Mouse (Mus musculus): ENCODE data around the gene Hmcn1. TPM values are rescaled to one million over a fixed set of nuclear protein-coding genes. Genes with fewer than 3 reads are reported as not detected.

The Hmcn1 gene
- polyA plus RNA-seq, 1 experiment: 2.6 TPM

- no peak overlapping the region for H3K27ac ChIP-seq (ENCODE audit: insufficient read depth, low read depth, low read length)
- no peak overlapping the region for H3K4me3 ChIP-seq (ENCODE audit: low read depth, low read length)
- no peaks in the 10 kb centered on the region for H3K36me3 ChIP-seq (ENCODE audit: control insufficient read depth, insufficient read depth, low read length)
- H3K27me3 ChIP-seq (ENCODE audit: control insufficient read depth, insufficient read depth, low read length): no peaks in the 10 kb centered on the region
- no peaks in the 10 kb centered on the region for H3K4me1 ChIP-seq (ENCODE audit: control insufficient read depth, insufficient read depth, insufficient read length, low read length)
- TF ChIP-seq CTCF (IDR thresholded peaks at IDR 0.05; ENCODE audit: extremely low read depth, insufficient read length, insufficient replicate concordance, low read depth, low read length) (peak; percentile 64; the same call in 1 of the 2 replicates), POLR2A (IDR thresholded peaks at IDR 0.05; ENCODE audit: low read depth, low read length) (no peak)
- 29% methylated on average over 7 of the region's 7 CpGs for WGBS
Measured at GRCm38 (mm10) chr1:151011056-151011455, 17.8 kb upstream of the Hmcn1 start.

GRCm38 (mm10) chr1:151009115-151009797 is 16.0 kb upstream of the Hmcn1 start:
- Histone ChIP-seq H3K36me3 (ENCODE audit: control insufficient read depth, insufficient read depth, low read length) (no peaks in the 10 kb centered on the region), H3K4me3 (ENCODE audit: low read depth, low read length) (no peak overlapping the region), H3K27ac (ENCODE audit: insufficient read depth, low read depth, low read length) (no peak overlapping the region), H3K27me3 (ENCODE audit: control insufficient read depth, insufficient read depth, low read length) (no peaks in the 10 kb centered on the region), H3K4me1 (ENCODE audit: control insufficient read depth, insufficient read depth, insufficient read length, low read length) (no peaks in the 10 kb centered on the region)
- TF ChIP-seq POLR2A (IDR thresholded peaks at IDR 0.05; ENCODE audit: low read depth, low read length) (no peak), CTCF (IDR thresholded peaks at IDR 0.05; ENCODE audit: extremely low read depth, insufficient read length, insufficient replicate concordance, low read depth, low read length) (no peak)
- WGBS: 24% methylated on average over 6 of the region's 6 CpGs

GRCm38 (mm10) chr1:151007747-151008146 is 14.5 kb upstream of the Hmcn1 start:
- no peak overlapping the region for H3K27ac ChIP-seq (ENCODE audit: insufficient read depth, low read depth, low read length)
- WGBS: 73% methylated on average over 4 of the region's 4 CpGs
- H3K4me3 ChIP-seq (ENCODE audit: low read depth, low read length): no peak overlapping the region
- no peaks in the 10 kb centered on the region for H3K36me3 ChIP-seq (ENCODE audit: control insufficient read depth, insufficient read depth, low read length)
- H3K27me3 ChIP-seq (ENCODE audit: control insufficient read depth, insufficient read depth, low read length): no peaks in the 10 kb centered on the region
- H3K4me1 ChIP-seq (ENCODE audit: control insufficient read depth, insufficient read depth, insufficient read length, low read length): no peaks in the 10 kb centered on the region
- no peak for TF ChIP-seq CTCF (IDR thresholded peaks at IDR 0.05; ENCODE audit: extremely low read depth, insufficient read length, insufficient replicate concordance, low read depth, low read length)
- no peak for TF ChIP-seq POLR2A (IDR thresholded peaks at IDR 0.05; ENCODE audit: low read depth, low read length)

- WGBS: 59% methylated on average over 5 of the region's 5 CpGs
- no peak for TF ChIP-seq POLR2A (IDR thresholded peaks at IDR 0.05; ENCODE audit: low read depth, low read length)
- no peak for TF ChIP-seq CTCF (IDR thresholded peaks at IDR 0.05; ENCODE audit: extremely low read depth, insufficient read length, insufficient replicate concordance, low read depth, low read length)
- no peaks in the 10 kb centered on the region; the same call in 1 of the 2 replicates for H3K4me1 ChIP-seq (ENCODE audit: control insufficient read depth, insufficient read depth, insufficient read length, low read length)
Measured at GRCm38 (mm10) chr1:151004007-151004406, 10.8 kb upstream of the Hmcn1 start.

GRCm38 (mm10) chr1:151001868-151002428 is 8.7 kb upstream of the Hmcn1 start:
- Histone ChIP-seq H3K4me1 (ENCODE audit: control insufficient read depth, insufficient read depth, insufficient read length, low read length) (no peaks in the 10 kb centered on the region; the same call in 1 of the 2 replicates), H3K27me3 (ENCODE audit: control insufficient read depth, insufficient read depth, low read length) (no peaks in the 10 kb centered on the region), H3K4me3 (ENCODE audit: low read depth, low read length) (no peak overlapping the region), H3K27ac (ENCODE audit: insufficient read depth, low read depth, low read length) (0 out of 2 replicates have a peak overlapping the region, but pooled peaks have one; percentile 31), H3K36me3 (ENCODE audit: control insufficient read depth, insufficient read depth, low read length) (no peaks in the 10 kb centered on the region)
- 55% methylated on average over 8 of the region's 8 CpGs for WGBS
- no peak for TF ChIP-seq CTCF (IDR thresholded peaks at IDR 0.05; ENCODE audit: extremely low read depth, insufficient read length, insufficient replicate concordance, low read depth, low read length)

More at GRCm38 (mm10) chr1:151004007-151004406, 10.8 kb upstream of the Hmcn1 start:
- Histone ChIP-seq H3K36me3 (ENCODE audit: control insufficient read depth, insufficient read depth, low read length) (no peaks in the 10 kb centered on the region), H3K27ac (ENCODE audit: insufficient read depth, low read depth, low read length) (no peak overlapping the region), H3K27me3 (ENCODE audit: control insufficient read depth, insufficient read depth, low read length) (no peaks in the 10 kb centered on the region), H3K4me3 (ENCODE audit: low read depth, low read length) (no peak overlapping the region)

GRCm38 (mm10) chr1:151000714-151001113 is 7.5 kb upstream of the Hmcn1 start:
- H3K27ac ChIP-seq (ENCODE audit: insufficient read depth, low read depth, low read length): no peak overlapping the region
- TF ChIP-seq CTCF (IDR thresholded peaks at IDR 0.05; ENCODE audit: extremely low read depth, insufficient read length, insufficient replicate concordance, low read depth, low read length) (no peak), POLR2A (IDR thresholded peaks at IDR 0.05; ENCODE audit: low read depth, low read length) (no peak)
- no peaks in the 10 kb centered on the region for H3K27me3 ChIP-seq (ENCODE audit: control insufficient read depth, insufficient read depth, low read length)
- H3K36me3 ChIP-seq (ENCODE audit: control insufficient read depth, insufficient read depth, low read length): no peaks in the 10 kb centered on the region
- WGBS: 43% methylated on average over 13 of the region's 13 CpGs
- H3K4me3 ChIP-seq (ENCODE audit: low read depth, low read length): no peak overlapping the region
- H3K4me1 ChIP-seq (ENCODE audit: control insufficient read depth, insufficient read depth, insufficient read length, low read length): no peaks in the 10 kb centered on the region; the same call in 1 of the 2 replicates

- 47% methylated on average over 2 of the region's 2 CpGs for WGBS
- Histone ChIP-seq H3K27me3 (ENCODE audit: control insufficient read depth, insufficient read depth, low read length) (peaks cover 14% of the 10 kb centered on the region), H3K4me1 (ENCODE audit: control insufficient read depth, insufficient read depth, insufficient read length, low read length) (no peaks in the 10 kb centered on the region), H3K27ac (ENCODE audit: insufficient read depth, low read depth, low read length) (no peak overlapping the region), H3K4me3 (ENCODE audit: low read depth, low read length) (no peak overlapping the region), H3K36me3 (ENCODE audit: control insufficient read depth, insufficient read depth, low read length) (no peaks in the 10 kb centered on the region)
- TF ChIP-seq POLR2A (IDR thresholded peaks at IDR 0.05; ENCODE audit: low read depth, low read length) (no peak), CTCF (IDR thresholded peaks at IDR 0.05; ENCODE audit: extremely low read depth, insufficient read length, insufficient replicate concordance, low read depth, low read length) (no peak)
Measured at GRCm38 (mm10) chr1:150994612-150995011, 1.4 kb upstream of the Hmcn1 start.

Measured in small intestine, adult 2 months (tissue).